Comparison of ENCODE assay signal across 22 mouse cellular contexts in the genomic region with DNA sequence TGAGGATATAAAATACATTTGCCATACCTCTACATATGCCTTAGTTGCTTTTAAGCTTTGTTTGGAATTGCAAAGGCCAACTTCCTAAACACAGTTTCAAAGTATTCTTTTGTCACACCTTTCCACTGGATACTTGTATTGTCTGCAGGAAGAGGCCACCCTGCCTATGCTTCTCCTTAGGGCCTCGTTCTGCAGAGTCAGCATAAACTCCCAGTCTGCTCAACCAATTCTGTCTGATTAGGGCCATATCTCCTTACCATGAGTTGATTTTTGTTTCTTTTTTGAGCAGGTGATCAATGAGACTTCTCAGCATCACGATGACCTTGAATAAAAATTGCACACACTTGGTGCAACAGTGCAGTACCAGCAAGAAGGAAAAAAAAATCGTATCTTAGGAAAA. TPM values are rescaled to one million over a fixed set of nuclear protein-coding genes. Genes with fewer than 3 reads are reported as not detected.
DNase-seq lines count a peak whose midpoint lies in the region; TF ChIP-seq lines count a peak whose summit lies in the region.
"Had no signal": no experiment of that assay in that cellular context is flagged by ENCODE, and none has a peak within 500 bp of the region (broad histone marks: within the 10 kb centered on the region; RNA-seq: fewer than 3 reads in every experiment).

No protein-coding gene starts in this region.

- H3K4me1 ChIP-seq in heart, adult 2 months (ENCODE audit: control insufficient read depth, insufficient read depth, low read length) = peaks cover 8% of the 10 kb centered on the region
- H3K4me1 ChIP-seq in ES-E14 (ENCODE audit: control insufficient read depth in 2 of 2, insufficient read depth in 2 of 2, low read length in 2 of 2, poor library complexity in 1 of 2) (no peaks in the 10 kb centered on the region), MEL (ENCODE audit: control insufficient read depth in 1 of 2, insufficient read depth in 2 of 2, low read length in 2 of 2) (no peaks in the 10 kb centered on the region)
- no peaks in the 10 kb centered on the region for H3K4me1 ChIP-seq in embryonic facial prominence, embryonic 10.5 days

- peak; percentile 17; the same call in 1 of the 2 replicates for TF ChIP-seq POLR2A in heart, adult 2 months (IDR thresholded peaks at IDR 0.05; ENCODE audit: insufficient read depth, low read depth, low read length)
- TF ChIP-seq POLR2A in MEL (IDR thresholded peaks at IDR 0.05; ENCODE audit: control insufficient read depth in 1 of 2, insufficient read depth in 1 of 2, low read depth in 1 of 2, low read length in 2 of 2, poor library complexity in 1 of 2) = no peak

- no peak overlapping the region for H3K27ac ChIP-seq in heart, adult 2 months
- no peak overlapping the region for H3K27ac ChIP-seq in ES-E14 (ENCODE audit: insufficient read depth, low read depth, low read length, poor library complexity, severe bottlenecking)
- H3K27ac ChIP-seq in MEL (ENCODE audit: control insufficient read depth, low read depth, low read length) = no peak overlapping the region
- H3K27ac ChIP-seq in embryonic facial prominence, embryonic 10.5 days (replicated peaks) = no peak overlapping the region

- no peaks in the 10 kb centered on the region for H3K9me3 ChIP-seq in ES-E14 (ENCODE audit: control insufficient read depth, insufficient read depth, low read depth, low read length)
- H3K9me3 ChIP-seq in MEL (replicated peaks; ENCODE audit: insufficient read depth, low read length) = no peaks in the 10 kb centered on the region
- H3K9me3 ChIP-seq in embryonic facial prominence, embryonic 10.5 days = no peaks in the 10 kb centered on the region
- H3K9me3 ChIP-seq: G1E had no signal

- TF ChIP-seq CTCF in heart, adult 2 months (IDR thresholded peaks at IDR 0.05) = no peak
- TF ChIP-seq CTCF in MEL (IDR thresholded peaks at IDR 0.05 in 2 of 3, conservative IDR thresholded peaks at IDR 0.05 in 1 of 3; ENCODE audit: control insufficient read depth in 1 of 3, insufficient read depth in 1 of 3, low read depth in 2 of 3, low read length in 3 of 3, poor library complexity in 1 of 3, severe bottlenecking in 1 of 3) = no peak

- no peaks in the 10 kb centered on the region for H3K27me3 ChIP-seq in heart, adult 2 months (ENCODE audit: control insufficient read depth, insufficient read depth, low read length)
- H3K27me3 ChIP-seq in MEL (ENCODE audit: control insufficient read depth in 1 of 2, insufficient read depth in 2 of 2, low read length in 2 of 2) = no peaks in the 10 kb centered on the region
- H3K27me3 ChIP-seq in embryonic facial prominence, embryonic 10.5 days (replicated peaks; ENCODE audit: low read depth, poor library complexity, severe bottlenecking) = no peaks in the 10 kb centered on the region
- H3K27me3 ChIP-seq: CH12.LX, Patski had no signal

- no peak overlapping the region for H3K9ac ChIP-seq in heart, adult 2 months (ENCODE audit: low read depth, low read length)
- H3K9ac ChIP-seq in ES-E14 (ENCODE audit: insufficient read depth, low read depth, low read length, poor library complexity, severe bottlenecking) (no peak overlapping the region), MEL (ENCODE audit: control insufficient read depth, low read depth, low read length, poor library complexity, severe bottlenecking) (no peak overlapping the region)

- TF ChIP-seq EP300 in heart, adult 2 months (IDR thresholded peaks at IDR 0.05; ENCODE audit: insufficient read depth, low read depth, low read length) = no peak
- TF ChIP-seq EP300 in MEL (IDR thresholded peaks at IDR 0.05; ENCODE audit: low read depth in 1 of 2, low read length in 2 of 2) = no peak

- H3K36me3 ChIP-seq in heart, adult 2 months (ENCODE audit: control insufficient read depth, insufficient read depth, low read length) = peaks cover 33% of the 10 kb centered on the region
- H3K36me3 ChIP-seq in ES-E14 (ENCODE audit: control insufficient read depth, insufficient read depth, low read length, poor library complexity, severe bottlenecking) (peaks cover 18% of the 10 kb centered on the region), MEL (ENCODE audit: control insufficient read depth in 1 of 2, insufficient read depth in 2 of 2, low read length in 2 of 2) (peaks cover 0 to 2% of the 10 kb centered on the region in 2 experiments; a peak in 3 of 4 replicates)
- peaks cover 56% of the 10 kb centered on the region for H3K36me3 ChIP-seq in embryonic facial prominence, embryonic 10.5 days (replicated peaks)

- WGBS in heart, adult 2 months = 56% methylated on average over 3 of the region's 3 CpGs
- WGBS in embryonic facial prominence, embryonic 10.5 days = 91% methylated on average over 3 of the region's 3 CpGs

- no peak for TF ChIP-seq RAD21 in MEL (IDR thresholded peaks at IDR 0.05; ENCODE audit: low read depth, low read length)

- in situ Hi-C loops in ES-E14 (cut with MboI; ENCODE audit: low sequenced_read_pairs in 2 of 2, unreplicated experiment in 2 of 2) = loop anchor here in 1 of 2 experiments (25.0 kb wide), 1 partner anchor 295 kb away; no protein-coding TSS in a partner anchor

- no peak for DNase-seq in heart, adult 2 months
- DNase-seq in heart, adult 11 months = no peak
- DNase-seq in ES-E14 (ENCODE audit: low read depth, low spot score) (no peak), MEL (ENCODE audit: low read depth, low spot score) (no peak)
- peak; percentile 10 for DNase-seq in induced T-regulatory cell, adult 2 months (ENCODE audit: low read depth)
- DNase-seq in spleen, postnatal 4 days (ENCODE audit: low spot score in 2 of 2) = no peak
- DNase-seq in adrenal gland, postnatal 10 days = no peak
- no peak for DNase-seq in embryonic facial prominence, embryonic 10.5 days (ENCODE audit: low spot score)
- DNase-seq: adrenal gland, adult 2 months; adrenal gland, adult 8-10 months; adrenal gland, postnatal 14 days; adrenal gland, postnatal 25 days; adrenal gland, postnatal 36 days; B cell, adult 2 months; cerebellum, adult 11 months; cerebellum, adult 11-12 months; cerebellum, adult 18-20 months; cerebellum, adult 2 months; cerebellum, adult 8-10 months had no signal

- H3K79me2 ChIP-seq in heart, adult 2 months (replicated peaks; ENCODE audit: control insufficient read depth, insufficient read depth, low read length) = no peaks in the 10 kb centered on the region
- no peaks in the 10 kb centered on the region for H3K79me2 ChIP-seq in MEL (ENCODE audit: control insufficient read depth, insufficient read depth, low read length, poor library complexity)

- H3K4me3 ChIP-seq in heart, adult 2 months = no peak overlapping the region
- H3K4me3 ChIP-seq in ES-E14 (ENCODE audit: insufficient read depth in 1 of 2, low read depth in 1 of 2, low read length in 2 of 2, poor library complexity in 1 of 2, severe bottlenecking in 1 of 2) (no peak overlapping the region), MEL (ENCODE audit: control insufficient read depth in 1 of 2, insufficient read depth in 1 of 2, low read depth in 2 of 2, low read length in 2 of 2) (no peak overlapping the region)
- no peak overlapping the region for H3K4me3 ChIP-seq in embryonic facial prominence, embryonic 10.5 days

- intact Hi-C loops in heart, adult 2 months (cut with DNase I) = no loop called here

TF ChIP-seq in ES-E14, 5 proteins besides CTCF, POLR2A, EP300 and RAD21:
- TF ChIP-seq MAFK (IDR thresholded peaks at IDR 0.05; ENCODE audit: insufficient read depth, low read depth, low read length) (peak; percentile 77), ZNF384 (IDR thresholded peaks at IDR 0.05; ENCODE audit: low read depth, low read length) (no peak), CHD2 (IDR thresholded peaks at IDR 0.05; ENCODE audit: low read depth, low read length) (no peak), HCFC1 (IDR thresholded peaks at IDR 0.05; ENCODE audit: borderline replicate concordance, insufficient read depth, low read length) (no peak)
TF ChIP-seq in ES-E14: peak in this region for 1.

TF ChIP-seq in MEL, 35 proteins besides CTCF, POLR2A, EP300 and RAD21:
- TF ChIP-seq MAFK (IDR thresholded peaks at IDR 0.05; ENCODE audit: borderline replicate concordance, low read depth, low read length) (peak; percentile 73; the same call in 1 of the 2 replicates), HCFC1 (IDR thresholded peaks at IDR 0.05; ENCODE audit: low read depth, low read length) (no peak), TBP (IDR thresholded peaks at IDR 0.05; ENCODE audit: low read depth, low read length) (no peak), GATA1 (IDR thresholded peaks at IDR 0.05; ENCODE audit: low read depth, low read length) (no peak)
TF ChIP-seq in MEL: peak in this region for 1.

RNA-seq across cellular contexts. Expression of gene Vim, which starts 8.5 kb away (rescaled TPM):
- 100 to 1,000 TPM; 264 to 265 TPM for total RNA-seq in heart, adult 2 months (2021)
- 408 and 528 TPM in 2 replicates for polyA plus RNA-seq in heart, adult 2 months (2012; rRNA removed)
- total RNA-seq in ES-E14 (2012; rRNA removed) (465 and 1,315 TPM in 2 replicates), MEL (2012; rRNA removed) (58.0 and 188 TPM in 2 replicates)
- 100 to 1,000 TPM; 257 to 580 TPM for polyA plus RNA-seq in MEL (2012; ENCODE audit: insufficient read depth in 1 of 2, insufficient read length in 2 of 2, low read depth in 1 of 2, low replicate concordance in 2 of 2, missing spikeins in 1 of 2)
- 100 to 1,000 TPM; 595 to 607 TPM for total RNA-seq in adrenal gland, postnatal 10 days (2021)
- polyA plus RNA-seq in embryonic facial prominence, embryonic 10.5 days (2016; fragmentation: Nextera tagmentation; extraction: Ambion mirVana) = 433 and 466 TPM in 2 replicates

RNA-seq across cellular contexts. Expression of gene Trdmt1, which starts 37.7 kb away (rescaled TPM):
- total RNA-seq in heart, adult 2 months (2021) = 1 to 10 TPM; 5.2 to 7.0 TPM
- 3.3 and 7.8 TPM in 2 replicates for polyA plus RNA-seq in heart, adult 2 months (2012; rRNA removed)
- total RNA-seq in ES-E14 (2012; rRNA removed) = 5.3 and 7.4 TPM in 2 replicates
- 9.2 and 11.6 TPM in 2 replicates for total RNA-seq in MEL (2012; rRNA removed)
- 1 to 10 TPM in 1 of 2 experiments, not detected in 1; 8.6 TPM for polyA plus RNA-seq in MEL (2012; ENCODE audit: insufficient read depth in 1 of 2, insufficient read length in 2 of 2, low read depth in 1 of 2, low replicate concordance in 2 of 2, missing spikeins in 1 of 2)
- total RNA-seq in adrenal gland, postnatal 10 days (2021) = 1 to 10 TPM; 5.7 to 9.6 TPM
- 7.5 TPM in 2 replicates for polyA plus RNA-seq in embryonic facial prominence, embryonic 10.5 days (2016; fragmentation: Nextera tagmentation; extraction: Ambion mirVana)
